Mouse (Mus musculus): ENCODE results near the gene Nbeal1.

- TF ChIP-seq USF1 (IDR thresholded peaks at IDR 0.05; ENCODE audit: low read depth) (no peak), MAX (IDR thresholded peaks at IDR 0.05) (no peak), MYOG (IDR thresholded peaks at IDR 0.05; ENCODE audit: control insufficient read depth, extremely low read depth, insufficient read length) (no peak), CTCF (IDR thresholded peaks at IDR 0.05; ENCODE audit: control insufficient read depth, insufficient read depth, insufficient read length) (no peak), FOSL1 (IDR thresholded peaks at IDR 0.05; ENCODE audit: insufficient read depth, low read length, poor library complexity, severe bottlenecking) (no peak)
Observed at GRCm38 (mm10) chr1:60344670-60345069, 164.3 kb downstream of the Nbeal1 start.
